Mouse (Mus musculus) kidney, postnatal 36 days (tissue): Measurements from ENCODE around the gene Olfr140.

Experiments
- DNase-seq, 2 experiments: peaks; one replicate each; pipeline ENCODE4 v3.0.0; 2021 to 2022; ENCODE audit warnings: mixed read lengths in 2 of 2

Olfr140 gene

GRCm38 (mm10) chr2:90063494-90063893 is at the start of gene Olfr140:
TSS of gene Olfr140 (minus strand) at chr2:90063594.
- no peak for DNase-seq

- DNase-seq = no peak
Observed at GRCm38 (mm10) chr2:90070065-90070464, 6.7 kb upstream of the Olfr140 start.

GRCm38 (mm10) chr2:90035037-90035436 is 28.4 kb downstream of the Olfr140 start, which contains the start of gene Olfr1265:
TSS of gene Olfr1265 (plus strand) at chr2:90035337.
- no peak for DNase-seq

- no peak for DNase-seq
Observed at GRCm38 (mm10) chr2:90025477-90025876, 37.9 kb downstream of the Olfr140 start, which contains the start of gene Olfr1264. TSS of gene Olfr1264 (minus strand) at chr2:90025577.

- no peak for DNase-seq
Observed at GRCm38 (mm10) chr2:90011831-90012230, 51.6 kb downstream of the Olfr140 start, which contains the start of gene Olfr1263. TSS of gene Olfr1263 (plus strand) at chr2:90012131.

GRCm38 (mm10) chr2:89999845-90000244 is 63.5 kb downstream of the Olfr140 start, which contains the start of gene Olfr1262:
TSS of gene Olfr1262 (plus strand) at chr2:90000145.
- no peak for DNase-seq
